Mouse (Mus musculus) heart, adult 11 months (tissue): ENCODE data around the gene Ism1.
A peak's percentile ranks its signal among the peaks of the same experiment; 100 is the strongest.

Experiments
- DNase-seq: peaks from one replicate; pipeline ENCODE4 v3.0.0; 2022

The Ism1 gene

DNA sequence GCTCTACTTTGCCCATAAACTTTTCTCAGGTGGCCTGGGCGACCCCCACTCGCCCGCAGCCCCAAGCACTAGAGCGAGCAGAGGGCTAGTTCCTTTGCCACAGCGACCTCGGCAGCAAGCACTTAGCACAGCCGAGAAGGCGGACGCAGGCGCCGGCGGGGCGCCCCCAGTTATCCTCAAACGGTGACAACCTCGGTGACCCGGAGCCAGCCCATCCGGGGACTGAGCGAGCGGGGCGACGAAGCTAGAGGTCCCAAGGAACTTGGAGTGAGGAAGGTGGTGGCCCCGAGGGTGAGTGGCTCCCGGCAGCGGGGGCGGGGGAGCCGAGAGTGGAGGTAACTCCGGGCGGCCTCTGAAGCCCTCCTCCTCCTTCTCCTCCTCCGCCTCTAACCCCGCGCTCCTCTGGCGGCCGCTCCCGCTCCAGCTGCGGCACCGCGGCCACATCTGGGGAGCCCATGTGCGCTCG lies at the start of gene Ism1:
TSS of gene Ism1 (plus strand) at position 370 of the 466 bp plus-strand sequence.
- peak; percentile 93 for DNase-seq

DNA sequence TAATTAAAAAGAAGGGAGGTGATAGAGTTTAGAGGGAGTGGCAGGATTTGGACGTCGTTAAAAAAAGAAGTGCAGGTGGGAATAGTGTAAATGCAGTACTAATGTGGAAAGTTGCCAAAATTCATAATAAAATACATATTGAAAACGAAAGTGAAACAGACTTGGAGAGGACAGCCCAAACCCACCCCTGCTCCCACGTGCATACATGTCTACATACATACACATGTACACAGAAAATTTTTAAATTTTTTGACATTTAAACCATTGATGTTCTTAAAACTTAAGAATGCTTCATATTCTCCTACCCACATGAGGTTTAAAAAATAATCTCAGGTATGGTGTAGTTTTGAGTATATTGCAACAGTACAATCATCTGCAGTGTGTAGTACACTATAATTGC lies 49.2 kb upstream of the Ism1 start:
- DNase-seq: no peak

DNA sequence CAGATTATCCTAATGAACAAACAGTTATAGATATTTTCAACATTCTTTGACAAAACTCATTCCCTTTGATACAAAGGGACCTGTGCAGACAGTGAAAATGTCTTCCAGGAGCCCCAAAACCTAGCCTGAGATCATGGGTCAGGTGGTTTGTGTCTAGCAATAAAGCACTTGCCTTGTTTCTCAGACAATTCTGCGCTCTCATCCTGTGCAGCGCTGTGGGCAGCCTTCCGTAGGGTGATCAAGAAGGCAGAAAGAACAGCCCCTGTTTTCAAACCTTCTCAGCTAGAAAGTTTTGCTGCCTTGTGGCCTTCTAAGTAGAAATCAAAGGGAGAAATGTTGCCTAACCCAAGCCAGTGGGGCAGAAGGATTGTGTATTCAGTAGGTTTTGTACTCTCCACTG lies 48.3 kb upstream of the Ism1 start:
- no peak for DNase-seq

DNA sequence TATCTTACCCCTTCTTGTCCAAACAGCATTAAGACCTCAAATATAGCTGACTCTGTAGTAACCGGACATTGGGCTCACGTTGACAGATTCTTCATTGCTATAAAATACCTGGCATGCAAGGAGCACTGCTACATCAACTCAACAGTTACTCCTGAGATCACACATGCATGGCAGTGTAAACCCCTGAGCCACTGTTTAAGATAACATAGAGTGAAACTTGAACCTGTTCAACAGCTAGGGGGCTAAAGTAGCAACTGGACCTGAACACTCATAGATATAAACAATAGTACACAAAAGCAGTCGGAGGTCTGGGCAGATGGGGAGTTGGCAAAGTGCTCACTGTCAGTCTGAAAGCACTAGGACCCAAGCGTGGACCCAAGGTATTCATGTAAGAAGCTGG lies 43.5 kb upstream of the Ism1 start:
- DNase-seq: no peak

DNA sequence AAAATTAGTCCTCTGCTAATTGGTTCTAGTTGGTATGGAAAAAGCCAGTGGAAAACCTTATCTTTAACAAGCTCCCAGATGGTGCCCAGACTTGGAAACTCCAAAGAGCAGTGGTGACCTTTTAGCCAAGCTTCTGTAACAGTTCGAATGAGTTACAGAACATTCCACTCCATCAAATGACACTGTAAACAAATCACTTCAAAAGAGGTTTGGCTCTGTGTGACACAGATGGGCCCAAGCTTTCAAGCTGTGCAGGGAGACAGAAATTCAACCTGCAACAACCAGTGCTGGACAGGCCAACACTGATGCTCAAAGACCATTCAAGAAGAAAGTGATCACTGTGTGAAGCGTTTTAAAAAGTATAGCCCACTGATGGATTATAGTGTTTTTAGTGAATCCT lies 40.1 kb upstream of the Ism1 start:
- no peak for DNase-seq

DNA sequence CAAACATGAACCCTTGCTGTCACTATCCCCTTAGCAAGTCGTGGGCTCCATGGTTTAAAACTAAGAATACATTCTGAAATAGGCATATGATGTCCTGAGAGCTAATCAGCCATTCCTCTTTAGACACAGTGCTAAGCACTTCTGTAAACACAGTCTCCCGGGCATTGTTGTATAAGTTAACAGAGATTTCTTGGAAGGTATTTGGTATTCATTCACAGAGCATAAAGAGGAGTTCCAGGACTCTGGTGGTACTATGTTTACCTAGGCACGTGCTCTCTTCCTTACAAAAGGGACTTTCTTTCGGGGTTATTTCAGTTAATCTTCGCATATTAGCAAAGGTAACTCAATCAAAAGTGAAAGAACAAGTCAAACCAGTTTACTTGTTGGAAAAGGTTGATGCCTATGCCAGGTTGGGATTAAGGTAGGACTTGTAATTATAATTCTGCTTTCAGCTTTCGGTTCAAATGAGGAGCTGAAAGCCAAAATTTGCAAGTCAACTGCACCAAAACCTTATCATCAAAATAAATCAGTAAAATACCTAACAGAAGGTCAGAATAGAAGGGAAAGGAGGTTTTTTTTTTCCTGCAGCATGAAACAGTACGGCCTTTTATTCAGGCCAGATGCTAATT lies 36.1 kb upstream of the Ism1 start:
- no peak for DNase-seq

DNA sequence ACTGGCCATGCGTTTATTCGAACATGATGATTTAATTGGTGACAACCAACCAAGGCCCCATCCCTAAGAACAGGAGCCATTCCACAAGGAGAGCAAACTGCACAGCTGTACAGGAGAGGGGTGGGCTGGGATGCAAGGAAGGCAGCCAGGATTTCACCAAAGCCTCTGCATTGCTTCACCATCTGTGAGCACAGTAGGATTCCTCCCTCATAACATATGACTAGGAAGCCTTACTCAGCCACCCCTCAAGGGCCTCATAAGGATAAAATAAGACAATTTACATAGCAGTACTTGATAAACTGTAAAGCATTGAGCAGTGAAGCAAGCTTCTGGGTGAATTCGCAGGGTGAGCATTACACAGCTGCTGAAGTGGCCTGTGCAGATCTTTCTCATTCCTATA lies 28.5 kb upstream of the Ism1 start:
- no peak for DNase-seq

DNA sequence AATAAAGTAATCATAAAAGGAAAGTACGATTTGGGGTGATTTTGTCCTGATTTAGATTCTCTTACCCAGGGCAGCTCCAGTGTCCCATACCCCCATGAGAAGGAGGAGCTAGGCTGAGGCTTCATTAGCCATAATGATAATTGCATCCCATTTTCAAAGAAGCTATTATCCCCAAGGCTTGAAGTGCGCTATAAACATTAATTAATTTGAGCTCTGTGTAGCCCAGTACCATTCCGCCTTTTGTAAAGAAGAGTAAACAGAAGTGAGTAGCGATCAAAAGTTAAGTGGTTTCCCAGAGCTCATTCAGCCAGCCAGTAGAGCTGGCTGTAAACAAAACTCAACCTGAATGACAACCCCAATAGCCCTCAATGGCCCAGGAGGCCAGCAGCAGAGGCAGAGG lies 21.2 kb upstream of the Ism1 start:
- DNase-seq: no peak

DNA sequence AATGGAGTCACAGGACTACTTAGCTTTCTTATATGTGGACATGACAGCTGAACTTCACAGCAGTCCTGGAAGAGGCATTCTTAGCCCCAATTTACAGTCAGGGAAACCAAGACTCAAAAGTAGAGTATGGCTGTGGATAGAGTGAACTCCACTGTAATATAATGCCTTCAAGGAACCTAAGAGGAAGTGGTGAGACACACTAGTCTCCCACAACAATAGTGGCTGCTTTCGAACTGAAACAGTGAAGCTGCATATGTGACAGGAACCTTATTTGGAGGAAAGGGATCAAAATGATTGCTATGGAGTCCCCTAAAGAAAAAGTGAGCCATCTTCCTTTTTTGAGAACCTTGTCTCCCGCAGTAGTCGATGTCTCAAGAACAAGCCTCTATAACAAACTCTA lies 6.1 kb upstream of the Ism1 start:
- no peak for DNase-seq

DNA sequence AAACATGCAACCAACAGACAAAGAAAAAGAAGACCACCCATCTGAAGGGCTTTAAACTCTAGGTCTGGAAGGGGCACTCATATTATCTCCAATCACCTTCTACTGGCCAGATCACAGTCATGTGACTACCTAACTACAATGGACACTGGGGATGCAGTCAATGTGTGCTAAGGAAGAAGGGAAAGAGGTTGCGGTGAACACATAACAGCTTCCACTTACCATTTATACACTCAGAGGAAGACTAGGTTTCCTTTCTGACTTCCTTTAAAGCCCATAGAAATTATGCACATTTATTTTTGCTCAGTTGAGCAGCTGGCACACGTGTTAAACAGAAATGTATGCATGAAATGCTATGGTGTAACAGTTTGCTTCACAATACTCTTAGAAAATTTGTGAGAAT lies 5.6 kb upstream of the Ism1 start:
- no peak for DNase-seq

DNA sequence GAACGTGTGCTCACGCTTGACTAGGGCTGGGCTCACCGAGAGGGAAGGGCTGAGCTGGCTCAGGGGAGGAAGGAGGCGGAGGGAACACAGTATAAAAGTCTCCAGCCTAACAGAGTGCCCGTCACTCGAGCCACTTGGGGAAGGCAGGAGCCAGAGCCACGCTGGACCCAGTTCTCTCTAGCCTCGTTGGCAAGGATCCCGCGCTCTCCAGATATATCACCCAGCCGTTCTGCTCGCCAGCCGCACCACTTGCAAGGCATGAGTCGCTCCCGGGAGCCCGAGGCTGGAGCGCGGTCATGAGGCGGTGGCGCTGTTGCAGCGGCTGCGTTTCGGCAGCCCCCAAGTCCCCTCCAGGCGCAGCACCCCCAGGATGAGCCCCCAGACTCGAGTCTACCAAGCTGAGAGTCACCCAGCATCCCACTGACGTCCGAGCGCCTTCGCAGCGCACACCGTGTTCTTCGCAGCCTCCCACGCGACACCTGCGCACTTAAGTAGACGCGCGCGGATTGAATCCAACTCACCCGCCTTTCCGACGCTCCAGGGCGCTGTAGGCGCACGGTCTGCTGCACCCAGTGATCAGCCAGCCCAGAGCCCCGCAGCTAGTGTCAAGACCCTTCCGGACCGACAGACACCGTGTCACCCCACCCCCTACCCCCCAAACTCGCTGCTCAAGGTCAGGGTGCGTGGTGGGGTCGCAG lies 764 bp upstream of the Ism1 start:
- DNase-seq: peak; percentile 97

DNA sequence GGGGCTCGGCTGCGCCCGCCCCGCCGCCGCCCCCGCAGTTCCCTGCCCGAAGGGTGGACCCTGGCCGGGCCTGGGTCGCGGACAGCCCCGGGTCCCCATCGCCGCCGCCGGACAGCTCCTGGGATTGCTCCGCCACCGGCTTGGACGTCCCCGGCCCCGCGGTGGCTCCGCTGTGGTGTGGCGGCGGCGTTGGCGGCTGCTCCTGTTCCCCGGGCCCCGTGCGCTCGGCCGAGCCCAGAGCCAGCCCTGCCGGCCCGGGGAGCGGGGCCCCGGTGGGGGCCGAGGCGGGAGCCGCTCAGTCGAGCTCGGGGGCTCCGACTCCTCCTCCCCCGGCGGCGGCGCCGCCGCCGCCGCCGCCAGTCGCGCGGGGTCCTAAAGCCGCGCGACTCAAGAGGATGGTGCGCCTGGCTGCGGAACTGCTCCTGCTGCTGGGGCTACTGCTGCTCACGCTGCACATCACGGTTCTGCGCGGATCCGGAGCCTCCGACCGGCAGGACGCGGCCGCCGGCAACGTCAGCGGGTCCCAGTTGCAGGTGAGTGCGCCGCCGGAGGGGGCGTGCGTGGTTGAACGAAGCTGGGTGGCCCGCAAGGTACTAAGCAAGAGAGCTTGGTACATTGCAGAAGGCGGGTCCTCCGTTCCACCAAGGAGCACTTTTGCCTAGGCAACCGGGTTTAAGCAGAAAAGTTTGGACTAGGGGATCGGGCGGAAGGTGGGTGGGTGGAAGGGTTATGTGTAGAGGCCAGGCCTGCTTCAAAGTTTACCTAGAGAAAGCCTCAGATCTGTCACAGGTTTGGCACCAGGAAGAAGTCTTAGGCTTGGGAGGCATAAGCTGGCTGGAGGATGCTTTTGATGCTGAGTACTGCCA lies 530 bp downstream of the Ism1 start:
- peak; percentile 90 for DNase-seq

DNA sequence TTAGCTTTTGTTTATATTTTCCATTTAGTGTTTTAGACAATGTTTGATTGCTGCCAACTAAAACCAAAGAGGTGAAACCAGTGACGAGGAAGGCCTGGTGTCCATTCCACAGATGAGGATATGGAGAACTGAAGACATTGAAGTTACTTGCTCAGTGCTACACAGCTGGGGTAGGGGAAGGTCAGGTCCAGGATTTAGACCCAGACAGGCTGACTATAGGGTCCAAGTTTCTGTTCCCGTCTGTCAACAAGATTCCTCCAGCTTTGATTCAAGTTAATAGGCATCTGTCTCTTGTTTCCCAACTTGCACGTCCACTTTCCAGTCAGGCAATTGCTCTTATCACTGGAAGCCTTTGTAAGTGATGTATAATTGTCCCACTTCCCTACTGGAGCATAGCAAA lies 4.6 kb downstream of the Ism1 start:
- peak; percentile 13 for DNase-seq

DNA sequence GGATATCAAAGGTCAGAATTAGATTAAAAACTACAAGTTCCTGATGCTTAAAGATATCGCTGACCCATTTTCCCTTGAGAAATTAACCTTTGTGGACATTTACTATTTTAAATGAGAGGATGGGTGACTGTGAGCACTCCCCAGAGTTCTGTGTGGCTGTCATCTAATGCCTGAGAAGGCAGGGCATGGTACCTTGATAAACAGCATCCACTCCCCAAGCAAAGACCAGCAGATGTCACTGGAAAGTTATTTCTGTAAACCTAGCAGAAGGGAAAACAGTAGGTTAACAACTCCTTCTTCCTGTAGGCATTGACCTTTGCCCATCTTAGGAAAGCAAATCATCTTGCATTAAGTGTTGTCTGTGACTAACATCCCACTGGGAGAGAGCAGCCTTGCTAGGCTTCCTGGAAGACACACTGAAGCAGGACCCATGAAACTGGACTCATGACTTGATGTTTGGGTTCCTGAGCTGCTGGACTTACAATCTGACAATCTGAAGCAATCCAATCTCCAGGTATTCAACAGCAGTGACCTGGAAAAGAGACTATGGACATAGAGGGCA lies 11.5 kb downstream of the Ism1 start:
- peak; percentile 57 for DNase-seq

DNA sequence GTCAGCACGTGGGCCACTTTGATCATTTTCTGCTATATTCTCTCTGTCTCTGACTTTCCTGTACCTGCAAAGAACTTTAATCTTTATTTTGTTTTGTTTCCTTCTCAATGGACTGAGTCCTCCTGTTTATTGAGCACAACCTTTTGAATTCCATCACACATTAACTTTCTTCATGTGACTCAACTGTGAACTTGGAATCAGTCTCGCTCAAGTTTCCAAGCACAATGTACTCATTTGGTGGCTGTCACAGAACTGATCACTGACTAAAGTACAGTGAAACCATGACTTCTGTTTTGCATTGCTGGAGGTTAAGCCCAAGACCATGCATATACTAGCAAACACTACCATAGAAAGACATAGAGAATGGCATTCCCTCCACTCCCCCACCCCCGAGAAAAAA lies 15.5 kb downstream of the Ism1 start:
- no peak for DNase-seq

DNA sequence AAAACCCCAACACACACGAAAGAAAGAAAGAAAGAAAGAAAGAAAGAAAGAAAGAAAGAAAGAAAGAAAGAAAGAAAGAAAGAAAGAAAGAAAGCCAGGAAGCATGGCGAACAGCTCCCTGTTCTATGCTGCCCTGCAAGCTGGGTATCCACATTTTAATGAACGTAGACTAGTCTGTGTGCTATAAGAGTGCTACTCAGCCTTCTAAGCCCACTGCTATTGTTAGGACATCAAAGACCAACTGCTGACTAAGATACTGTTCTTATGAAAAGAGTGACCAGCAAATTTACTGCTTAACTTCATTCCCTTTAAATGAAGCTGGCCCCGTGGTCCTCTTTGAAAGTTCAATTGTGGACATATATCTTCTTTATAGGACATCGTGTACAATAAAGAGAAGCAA lies 16.7 kb downstream of the Ism1 start:
- DNase-seq: no peak

DNA sequence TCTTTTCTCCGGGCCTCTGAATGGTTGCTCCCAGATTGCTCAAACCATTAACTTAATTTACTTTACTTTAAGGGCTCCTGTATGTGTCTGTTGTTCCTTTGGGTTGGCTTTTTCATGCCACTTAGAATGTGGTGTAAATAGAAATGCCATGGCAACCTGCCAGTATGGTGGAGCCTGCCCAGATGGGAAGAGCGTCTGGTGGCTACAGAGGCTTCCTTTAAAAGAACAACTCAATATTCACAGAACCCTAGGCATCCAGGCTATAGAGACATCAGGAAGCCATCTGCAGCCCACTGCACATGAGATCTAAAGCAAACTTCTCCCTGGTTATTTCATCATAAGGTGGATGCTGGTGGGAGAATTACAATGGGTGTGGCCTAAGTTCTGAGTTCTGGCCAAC lies 18.6 kb downstream of the Ism1 start:
- no peak for DNase-seq

DNA sequence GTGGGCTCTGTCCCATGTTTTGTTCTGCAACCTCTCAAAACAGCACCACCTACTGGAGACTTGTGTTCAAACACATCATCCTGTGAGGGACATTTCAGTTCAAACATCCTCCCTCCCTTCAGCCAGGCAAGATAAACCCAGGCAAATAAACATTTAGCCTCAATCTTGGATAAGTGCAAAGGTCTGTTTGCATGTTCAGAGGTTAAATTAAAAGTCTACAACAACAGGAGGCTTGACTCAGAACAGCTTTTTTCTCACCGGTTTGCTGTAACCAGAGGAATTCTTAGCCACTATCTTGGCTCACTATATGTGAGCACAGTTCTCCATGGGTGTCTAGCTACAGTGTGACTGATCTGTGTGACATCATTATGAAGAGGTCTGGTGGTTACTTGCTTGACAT lies 22.6 kb downstream of the Ism1 start:
- DNase-seq: no peak

DNA sequence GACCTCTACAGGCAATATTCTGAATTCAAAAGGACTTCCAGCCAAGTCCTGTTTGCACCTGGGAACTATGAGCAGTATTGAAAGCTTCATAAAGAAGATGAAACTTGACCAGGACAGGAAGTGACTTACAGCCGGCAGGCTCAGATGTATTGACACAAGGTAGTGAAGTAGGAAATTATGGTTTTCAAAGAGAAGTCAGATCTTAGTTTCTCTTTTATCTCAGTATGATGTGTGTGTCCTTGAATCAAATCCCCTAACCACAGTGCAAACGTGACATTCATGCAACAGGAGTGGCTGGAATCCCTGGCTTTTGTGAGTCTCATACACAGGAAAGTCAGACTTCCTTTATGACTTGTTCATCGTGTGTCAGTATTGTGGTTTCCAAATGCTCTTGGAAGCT lies 27.0 kb downstream of the Ism1 start:
- no peak for DNase-seq

DNA sequence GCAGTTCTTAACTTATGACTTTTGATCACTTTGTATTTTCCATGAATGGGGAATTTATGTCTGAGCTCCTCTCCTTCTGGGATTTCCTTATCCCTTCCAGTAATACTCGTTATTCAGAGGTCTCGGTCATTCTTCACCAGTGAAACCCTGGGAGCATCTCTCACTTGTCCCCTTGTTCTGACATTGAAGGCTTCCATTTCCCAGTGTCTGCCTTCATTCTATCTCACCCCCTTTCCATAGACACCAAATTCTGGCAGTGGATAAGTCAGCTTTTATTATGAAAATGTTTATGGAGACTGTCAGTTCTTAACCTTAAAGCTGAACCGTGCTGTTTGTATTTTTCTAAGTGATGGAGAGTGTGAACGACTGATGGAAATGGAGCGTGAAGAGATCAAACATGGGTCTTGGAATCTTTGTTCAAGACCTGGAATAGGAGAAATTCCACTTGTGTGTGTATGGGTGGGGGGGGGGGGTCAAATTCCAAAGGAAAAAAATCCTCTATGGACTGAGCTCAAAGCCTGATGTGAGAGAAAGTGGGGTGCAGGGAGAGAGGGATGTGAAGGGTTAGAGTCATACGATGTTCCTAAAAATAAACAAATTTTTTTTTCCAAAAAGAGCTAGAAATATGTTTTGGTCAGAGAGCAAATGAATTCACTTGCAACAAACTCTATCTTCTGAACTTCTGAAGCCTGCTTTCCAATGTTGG lies 30.4 kb downstream of the Ism1 start:
- no peak for DNase-seq

DNA sequence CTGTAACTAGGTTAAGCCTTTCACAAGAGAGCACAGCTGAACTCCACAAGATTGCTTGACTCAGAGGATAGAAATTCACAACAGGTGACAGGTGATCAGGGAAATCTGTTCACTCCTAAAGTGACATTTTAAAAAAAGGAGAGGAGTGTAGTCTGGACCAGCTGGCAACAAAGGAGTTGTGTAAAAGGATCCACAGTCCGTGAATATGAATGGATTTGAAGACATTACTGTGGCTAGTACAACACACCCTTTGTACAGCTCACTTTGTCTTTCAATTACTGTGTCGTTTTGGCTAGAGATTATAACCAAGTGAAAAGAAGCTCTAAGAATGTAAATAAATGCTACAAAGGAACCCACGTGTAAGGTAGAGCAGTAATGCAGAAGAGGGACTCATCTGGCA lies 33.7 kb downstream of the Ism1 start:
- DNase-seq: no peak

DNA sequence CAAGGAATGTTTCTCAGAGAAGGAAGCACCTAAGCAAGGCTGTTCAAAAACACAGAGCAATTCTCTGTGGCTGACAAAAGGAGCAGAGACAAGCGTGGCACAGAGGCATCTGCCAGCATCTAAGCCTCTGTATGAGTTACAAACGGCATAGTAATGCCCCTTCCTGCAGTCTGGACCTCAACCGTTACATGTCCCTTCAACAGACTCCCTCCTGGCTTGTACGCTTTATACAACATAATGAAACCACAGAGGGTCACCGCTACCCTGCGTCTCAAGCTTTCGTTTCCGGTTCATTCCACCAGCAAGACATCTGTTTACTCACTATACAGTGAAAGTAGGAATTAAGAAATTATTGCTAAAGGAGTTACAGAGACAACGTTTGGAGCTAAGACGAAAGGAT lies 34.1 kb downstream of the Ism1 start:
- no peak for DNase-seq

DNA sequence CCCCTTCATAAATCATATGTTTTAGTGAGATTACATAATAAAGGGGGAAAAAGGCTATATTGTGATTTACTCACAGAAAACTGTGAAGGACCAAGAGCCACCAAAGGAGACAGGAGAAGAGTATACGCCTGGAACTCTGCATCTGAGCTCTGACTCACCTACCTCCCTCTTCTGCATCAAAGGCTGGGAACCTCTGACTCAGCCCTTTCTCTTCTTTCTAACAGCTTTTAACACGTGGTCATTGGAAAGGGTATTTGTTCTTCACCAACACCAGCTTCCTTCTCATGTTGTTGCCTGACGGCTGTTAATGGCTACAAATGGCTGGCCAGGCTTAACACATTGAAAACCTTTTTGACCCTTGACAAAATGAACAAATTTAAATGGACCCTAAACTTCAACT lies 36.2 kb downstream of the Ism1 start:
- DNase-seq: no peak
